In the genomic region with DNA sequence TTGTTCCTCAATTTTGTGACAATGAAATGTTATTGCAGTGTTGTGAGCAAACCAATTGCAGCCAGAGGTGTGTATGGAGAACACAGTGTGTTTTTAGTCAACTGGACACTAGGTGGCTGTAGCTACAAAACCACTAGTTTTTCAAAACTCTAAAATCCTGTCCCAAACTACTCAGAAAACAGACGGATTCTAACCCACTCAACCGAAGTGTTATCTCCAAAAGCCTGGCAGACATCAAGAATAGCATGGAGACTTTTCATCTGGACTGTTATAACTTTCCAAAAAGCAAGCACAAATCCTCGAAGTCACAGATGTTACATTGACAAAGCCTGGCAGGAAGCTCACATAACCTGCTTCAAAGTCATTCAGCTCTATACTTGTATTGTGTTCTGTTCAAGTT, we compare ENCODE assay signal across 19 mouse cellular contexts. TPM values are rescaled to one million over a fixed set of nuclear protein-coding genes. Genes with fewer than 3 reads are reported as not detected.
DNase-seq lines count a peak whose midpoint lies in the region; ATAC-seq and TF ChIP-seq lines count a peak whose summit lies in the region.
"Had no signal": no experiment of that assay in that cellular context is flagged by ENCODE, and none has a peak within 500 bp of the region (broad histone marks: within the 10 kb centered on the region; RNA-seq: fewer than 3 reads in every experiment).

No protein-coding gene starts in this region.

- no peak overlapping the region for H3K4me2 ChIP-seq in forebrain, embryonic 16.5 days (ENCODE audit: low read length)
- no peak overlapping the region for H3K4me2 ChIP-seq in forebrain, embryonic 15.5 days (replicated peaks)
- H3K4me2 ChIP-seq in hindbrain, embryonic 14.5 days (replicated peaks) = no peak overlapping the region

- intact Hi-C loops in left cerebral cortex, postnatal 4 days (cut with DNase I) = no loop called here

- no peak for TF ChIP-seq POLR2A in MEL (IDR thresholded peaks at IDR 0.05; ENCODE audit: control insufficient read depth in 1 of 2, insufficient read depth in 1 of 2, low read depth in 1 of 2, low read length in 2 of 2, poor library complexity in 1 of 2)

- peak; percentile 6; the same call in 1 of the 2 replicates for ATAC-seq in forebrain, embryonic 16.5 days
- ATAC-seq in forebrain, embryonic 15.5 days (replicated peaks) = no peak
- no peak for ATAC-seq in hindbrain, embryonic 14.5 days (ENCODE audit: low FRiP score)

- no peak for TF ChIP-seq EP300 in MEL (IDR thresholded peaks at IDR 0.05; ENCODE audit: low read depth in 1 of 2, low read length in 2 of 2)

- 36% methylated on average over 3 of the region's 3 CpGs for WGBS in forebrain, embryonic 16.5 days
- 37% methylated on average over 3 of the region's 3 CpGs for whole genome bisulfite sequencing in forebrain, embryonic 15.5 days
- WGBS in hindbrain, embryonic 14.5 days = 76% methylated on average over 3 of the region's 3 CpGs

- H3K9me3 ChIP-seq in forebrain, embryonic 16.5 days (ENCODE audit: control insufficient read depth, low read length) = no peaks in the 10 kb centered on the region
- H3K9me3 ChIP-seq in forebrain, embryonic 15.5 days = no peaks in the 10 kb centered on the region
- no peaks in the 10 kb centered on the region for H3K9me3 ChIP-seq in MEL (replicated peaks; ENCODE audit: insufficient read depth, low read length)
- H3K9me3 ChIP-seq in hindbrain, embryonic 14.5 days (ENCODE audit: control insufficient read depth, low read length) = no peaks in the 10 kb centered on the region

- TF ChIP-seq CTCF in MEL (IDR thresholded peaks at IDR 0.05 in 2 of 3, conservative IDR thresholded peaks at IDR 0.05 in 1 of 3; ENCODE audit: control insufficient read depth in 1 of 3, insufficient read depth in 1 of 3, low read depth in 2 of 3, low read length in 3 of 3, poor library complexity in 1 of 3, severe bottlenecking in 1 of 3) = no peak

- H3K27me3 ChIP-seq in forebrain, embryonic 16.5 days (replicated peaks; ENCODE audit: control insufficient read depth, insufficient read depth, low read length) = no peaks in the 10 kb centered on the region
- no peaks in the 10 kb centered on the region for H3K27me3 ChIP-seq in forebrain, embryonic 15.5 days
- H3K27me3 ChIP-seq in MEL (ENCODE audit: control insufficient read depth in 1 of 2, insufficient read depth in 2 of 2, low read length in 2 of 2) = no peaks in the 10 kb centered on the region; a peak in 1 of 4 replicates
- no peaks in the 10 kb centered on the region for H3K27me3 ChIP-seq in hindbrain, embryonic 14.5 days (ENCODE audit: control insufficient read depth, insufficient read depth, low read length)

- H3K4me3 ChIP-seq in forebrain, embryonic 16.5 days (replicated peaks; ENCODE audit: low read length) = no peak overlapping the region
- H3K4me3 ChIP-seq in forebrain, embryonic 15.5 days = no peak overlapping the region
- H3K4me3 ChIP-seq in MEL (ENCODE audit: control insufficient read depth in 1 of 2, insufficient read depth in 1 of 2, low read depth in 2 of 2, low read length in 2 of 2) = no peak overlapping the region
- H3K4me3 ChIP-seq in hindbrain, embryonic 14.5 days (replicated peaks; ENCODE audit: low read length) = no peak overlapping the region
- H3K4me3 ChIP-seq: myocyte had no signal

- no peak; the same call in 1 of the 2 replicates for TF ChIP-seq RAD21 in MEL (IDR thresholded peaks at IDR 0.05; ENCODE audit: low read depth, low read length)

- H3K4me1 ChIP-seq in forebrain, embryonic 16.5 days (replicated peaks; ENCODE audit: control insufficient read depth, insufficient read depth, low read length) = no peaks in the 10 kb centered on the region
- no peaks in the 10 kb centered on the region for H3K4me1 ChIP-seq in forebrain, embryonic 15.5 days
- no peaks in the 10 kb centered on the region for H3K4me1 ChIP-seq in MEL (ENCODE audit: control insufficient read depth in 1 of 2, insufficient read depth in 2 of 2, low read length in 2 of 2)
- H3K4me1 ChIP-seq in hindbrain, embryonic 14.5 days (replicated peaks; ENCODE audit: control insufficient read depth, insufficient read depth, low read length) = no peaks in the 10 kb centered on the region

- H3K79me2 ChIP-seq in MEL (ENCODE audit: control insufficient read depth, insufficient read depth, low read length, poor library complexity) = no peaks in the 10 kb centered on the region

- H3K27ac ChIP-seq in forebrain, embryonic 16.5 days (ENCODE audit: low read length) = no peak overlapping the region
- H3K27ac ChIP-seq in forebrain, embryonic 15.5 days (replicated peaks) = no peak overlapping the region
- no peak overlapping the region for H3K27ac ChIP-seq in MEL (ENCODE audit: control insufficient read depth, low read depth, low read length)
- no peak overlapping the region for H3K27ac ChIP-seq in hindbrain, embryonic 14.5 days
- H3K27ac ChIP-seq: liver, embryonic 14.5 days had no signal

- DNase-seq in left cerebral cortex, adult 11 months (ENCODE audit: low spot score) = peak; percentile 28
- DNase-seq in left cerebral cortex, postnatal 4 days = no peak
- no peak for DNase-seq in MEL (ENCODE audit: low read depth, low spot score)
- DNase-seq in layer of hippocampus, postnatal 14 days (ENCODE audit: low spot score in 2 of 2) = peak; percentile 16 to 75
- no peak for DNase-seq in gastrocnemius, postnatal 25 days
- DNase-seq in hindbrain, embryonic 14.5 days (ENCODE audit: low spot score) = no peak
- DNase-seq: adrenal gland, postnatal 14 days; cerebellum, adult 11 months; heart, postnatal 14 days; spleen, adult 18-20 months; thymus, adult 2 months had no signal

- no peak overlapping the region for H3K9ac ChIP-seq in forebrain, embryonic 16.5 days (replicated peaks; ENCODE audit: low read depth, low read length)
- H3K9ac ChIP-seq in forebrain, embryonic 15.5 days (replicated peaks) = no peak overlapping the region
- no peak overlapping the region for H3K9ac ChIP-seq in MEL (ENCODE audit: control insufficient read depth, low read depth, low read length, poor library complexity, severe bottlenecking)
- no peak overlapping the region for H3K9ac ChIP-seq in hindbrain, embryonic 14.5 days
- H3K9ac ChIP-seq: liver, embryonic 14.5 days had no signal

- no peaks in the 10 kb centered on the region for H3K36me3 ChIP-seq in forebrain, embryonic 16.5 days (ENCODE audit: control insufficient read depth, insufficient read depth)
- no peaks in the 10 kb centered on the region for H3K36me3 ChIP-seq in forebrain, embryonic 15.5 days
- no peaks in the 10 kb centered on the region for H3K36me3 ChIP-seq in MEL (ENCODE audit: control insufficient read depth in 1 of 2, insufficient read depth in 2 of 2, low read length in 2 of 2)
- no peaks in the 10 kb centered on the region for H3K36me3 ChIP-seq in hindbrain, embryonic 14.5 days (replicated peaks; ENCODE audit: control insufficient read depth, insufficient read depth)

TF ChIP-seq in MEL, 35 proteins besides CTCF, POLR2A, EP300 and RAD21:
- no peak for TF ChIP-seq UBTF (IDR thresholded peaks at IDR 0.05; ENCODE audit: borderline replicate concordance, insufficient read depth, low read depth, low read length)
- TF ChIP-seq SMC3 (IDR thresholded peaks at IDR 0.05; ENCODE audit: low read depth, low read length) = 0 out of 2 replicates have a peak, but pooled peaks have one; percentile 2
- TF ChIP-seq TAL1 (IDR thresholded peaks at IDR 0.05; ENCODE audit: low read length) = no peak
- TF ChIP-seq MEF2A (IDR thresholded peaks at IDR 0.05; ENCODE audit: extremely low read depth, insufficient replicate concordance, low read depth, low read length, poor library complexity, severe bottlenecking) = no peak
- no peak for TF ChIP-seq ZC3H11A (IDR thresholded peaks at IDR 0.05; ENCODE audit: low read depth, low read length)
- no peak for TF ChIP-seq CHD1 (IDR thresholded peaks at IDR 0.05; ENCODE audit: low read depth, low read length)
- no peak for TF ChIP-seq MXI1 (IDR thresholded peaks at IDR 0.05; ENCODE audit: low read depth, low read length)

RNA-seq across cellular contexts. Expression of a gene that starts 6.7 kb away (rescaled TPM):
- not detected in 2 replicates for polyA plus RNA-seq in forebrain, embryonic 16.5 days (2015; fragmentation: Nextera tagmentation; extraction: Ambion mirVana)
- not detected in 2 replicates for polyA plus RNA-seq in forebrain, embryonic 15.5 days (2015; fragmentation: Nextera tagmentation; extraction: Ambion mirVana)
- total RNA-seq in left cerebral cortex, postnatal 4 days (2021) = not detected
- total RNA-seq in MEL (2012; rRNA removed) = not detected in 2 replicates
- polyA plus RNA-seq in MEL (2012; ENCODE audit: insufficient read depth in 1 of 2, insufficient read length in 2 of 2, low read depth in 1 of 2, low replicate concordance in 2 of 2, missing spikeins in 1 of 2) = not detected
- total RNA-seq in layer of hippocampus, postnatal 14 days (2021) = not detected
- not detected for total RNA-seq in gastrocnemius, postnatal 25 days (2021)
- not detected in 2 replicates for polyA plus RNA-seq in hindbrain, embryonic 14.5 days (2014; fragmentation: Nextera tagmentation; extraction: Ambion mirVana)
- total RNA-seq: granulocyte monocyte progenitor cell, adult 5-6 weeks; heart, postnatal 14 days; left cerebral cortex, adult 18-20 months; megakaryocyte progenitor cell, adult 5-6 weeks had no signal
- polyA plus RNA-seq: C2C12, myocyte had no signal

Comparison
In these comparisons a context has a peak if more than half of its experiments do, and no peak if none do; other contexts are left out.
1. DNase-seq: peak in left cerebral cortex, adult 11 months (single experiment) and layer of hippocampus, postnatal 14 days (2 of 2); none in left cerebral cortex, postnatal 4 days (single experiment), MEL (single experiment), gastrocnemius, postnatal 25 days (single experiment) and hindbrain, embryonic 14.5 days (single experiment).